Mouse (Mus musculus): ENCODE measurements around the gene Psmd5. TPM values are rescaled to one million over a fixed set of nuclear protein-coding genes. Genes with fewer than 3 reads are reported as not detected.
"Not testable (repeated sequence)": the region's sequence is repeated elsewhere in the genome, so short reads cannot be mapped to it uniquely, and the experiment has no call there.

Psmd5 gene
- polyA plus RNA-seq, 1 experiment from 2014 or later = 129 TPM

DNA sequence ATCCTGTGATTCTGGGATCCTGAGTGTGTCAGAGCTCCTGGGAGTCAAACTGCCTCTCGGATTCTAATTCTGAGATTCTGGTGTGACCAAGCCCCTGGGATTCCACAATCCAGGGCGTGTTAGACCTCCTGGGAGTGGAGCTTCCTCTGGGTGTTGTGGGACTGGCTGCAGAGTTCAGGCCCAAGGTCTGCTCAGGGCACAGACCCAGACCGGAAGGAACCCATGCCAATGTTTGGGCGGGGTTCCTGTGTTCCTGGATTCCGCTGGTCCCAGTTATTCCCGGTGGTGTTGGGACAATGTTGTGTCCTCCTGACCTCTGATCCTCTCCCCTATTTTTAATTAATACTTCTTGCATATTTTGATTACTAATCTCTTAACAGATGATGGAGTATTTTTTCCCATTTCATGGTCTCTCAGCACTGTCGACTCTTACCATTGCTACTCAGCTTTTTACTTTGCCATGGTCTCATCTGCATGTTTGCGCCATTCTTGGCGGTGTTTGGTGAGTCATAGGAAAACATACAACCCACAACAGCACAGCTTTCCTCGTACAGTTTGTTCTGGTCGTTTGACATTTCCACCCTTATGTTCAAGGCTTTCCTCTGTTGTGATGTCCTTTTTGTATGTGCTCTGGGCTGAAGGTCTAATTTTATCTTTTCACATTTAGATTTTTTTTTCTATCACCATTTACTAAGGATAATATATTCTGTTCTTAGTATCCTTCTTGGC lies 31.4 kb downstream of the Psmd5 start:
- Histone ChIP-seq H3K4me3 (ENCODE audit: low read depth, low read length) (no peak overlapping the region), H3K36me3 (ENCODE audit: control insufficient read depth, insufficient read depth, low read length) (no peaks in the 10 kb centered on the region), H3K9ac (ENCODE audit: low read length) (no peak overlapping the region), H3K4me2 (ENCODE audit: low read length) (no peak overlapping the region), H3K27me3 (replicated peaks; ENCODE audit: control insufficient read depth, insufficient read depth, low read length) (no peaks in the 10 kb centered on the region), H3K27ac (ENCODE audit: low read depth, low read length) (no peak overlapping the region), H3K9me3 (replicated peaks; ENCODE audit: control insufficient read depth, low read length) (no peaks in the 10 kb centered on the region), H3K4me1 (ENCODE audit: control insufficient read depth, insufficient read depth, low read length) (no peaks in the 10 kb centered on the region)
- WGBS = 86% methylated on average over 11 of the region's 11 CpGs
- DNase-seq (ENCODE audit: low spot score) (no peak), ATAC-seq (no peak)

DNA sequence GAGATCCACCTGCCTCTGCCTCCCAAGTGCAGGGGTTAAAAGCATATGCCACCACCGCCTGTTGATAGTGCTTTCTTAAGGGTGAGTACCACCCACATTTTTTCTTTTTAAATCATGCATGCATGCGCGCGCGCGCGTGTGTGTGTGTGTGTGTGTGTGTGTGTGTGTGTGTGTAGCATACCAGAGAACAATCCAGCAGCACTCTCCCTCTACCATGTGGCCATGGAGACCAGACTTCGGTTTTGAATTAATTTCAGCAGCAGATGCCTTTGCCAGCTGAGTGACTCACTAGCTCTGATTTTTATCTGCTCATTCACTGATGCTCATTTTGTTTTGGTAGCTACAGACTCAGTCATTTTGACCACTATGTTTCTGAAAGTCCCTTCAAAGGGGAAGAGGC lies 33.1 kb downstream of the Psmd5 start:
- ATAC-seq (no peak), DNase-seq (ENCODE audit: low spot score) (peak; percentile 3)
- Histone ChIP-seq H3K27me3 (replicated peaks; ENCODE audit: control insufficient read depth, insufficient read depth, low read length) (no peaks in the 10 kb centered on the region), H3K27ac (ENCODE audit: low read depth, low read length) (no peak overlapping the region), H3K9me3 (replicated peaks; ENCODE audit: control insufficient read depth, low read length) (no peaks in the 10 kb centered on the region), H3K36me3 (ENCODE audit: control insufficient read depth, insufficient read depth, low read length) (no peaks in the 10 kb centered on the region), H3K4me3 (ENCODE audit: low read depth, low read length) (no peak overlapping the region), H3K9ac (ENCODE audit: low read length) (no peak overlapping the region), H3K4me2 (ENCODE audit: low read length) (no peak overlapping the region), H3K4me1 (ENCODE audit: control insufficient read depth, insufficient read depth, low read length) (no peaks in the 10 kb centered on the region)
- WGBS = 93% methylated on average over 8 of the region's 8 CpGs

DNA sequence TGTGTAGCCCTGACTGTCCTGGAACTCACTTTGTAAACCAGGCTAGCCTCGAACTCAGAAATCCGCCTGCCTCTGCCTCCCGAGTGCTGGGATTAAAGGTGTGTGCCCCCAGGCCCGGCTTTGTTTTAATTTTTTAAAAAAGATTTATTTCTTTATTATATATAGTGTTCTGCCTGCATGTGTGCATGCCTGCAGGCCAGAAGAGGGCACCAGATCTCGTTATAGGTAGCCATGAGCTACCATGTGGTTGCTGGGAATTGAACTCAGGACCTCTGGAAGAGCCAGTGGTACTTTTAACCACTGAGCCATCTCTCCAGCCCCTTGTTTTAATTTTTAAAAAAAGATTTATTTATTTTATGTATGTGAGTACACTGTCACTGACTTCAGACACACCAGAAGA lies 34.6 kb downstream of the Psmd5 start:
- not testable (repeated sequence) for DNase-seq (ENCODE audit: low spot score); H3K9me3 ChIP-seq (replicated peaks; ENCODE audit: control insufficient read depth, low read length); H3K9ac ChIP-seq (ENCODE audit: low read length); H3K4me2 ChIP-seq (ENCODE audit: low read length); ATAC-seq; H3K27ac ChIP-seq (ENCODE audit: low read depth, low read length); H3K4me1 ChIP-seq (ENCODE audit: control insufficient read depth, insufficient read depth, low read length); H3K36me3 ChIP-seq (ENCODE audit: control insufficient read depth, insufficient read depth, low read length); H3K27me3 ChIP-seq (replicated peaks; ENCODE audit: control insufficient read depth, insufficient read depth, low read length); H3K4me3 ChIP-seq (ENCODE audit: low read depth, low read length)
- WGBS = 83% methylated on average over 5 of the region's 5 CpGs

DNA sequence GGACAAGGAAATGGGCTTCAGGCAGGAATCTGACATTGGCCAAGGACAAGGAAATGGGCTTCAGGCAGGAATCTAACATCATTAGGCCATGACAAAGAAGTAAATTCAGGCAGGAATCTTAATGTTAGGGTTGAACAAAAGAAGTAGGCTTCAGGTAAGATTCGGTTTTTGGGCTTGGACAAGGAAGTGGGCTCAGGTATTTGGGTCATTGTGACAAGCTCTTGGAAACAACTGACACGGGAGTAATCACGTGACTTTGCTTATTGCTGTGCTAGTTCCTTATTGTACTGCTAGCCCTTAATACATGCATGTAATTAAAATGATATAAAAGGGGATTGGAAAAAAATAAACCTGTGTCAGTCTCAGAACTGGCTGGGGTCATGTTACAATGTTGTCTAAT lies 39.1 kb downstream of the Psmd5 start:
- Histone ChIP-seq H3K4me2 (ENCODE audit: low read length) (no peak overlapping the region), H3K4me1 (ENCODE audit: control insufficient read depth, insufficient read depth, low read length) (no peaks in the 10 kb centered on the region), H3K9me3 (replicated peaks; ENCODE audit: control insufficient read depth, low read length) (no peaks in the 10 kb centered on the region), H3K4me3 (ENCODE audit: low read depth, low read length) (no peak overlapping the region), H3K27ac (ENCODE audit: low read depth, low read length) (no peak overlapping the region), H3K36me3 (ENCODE audit: control insufficient read depth, insufficient read depth, low read length) (no peaks in the 10 kb centered on the region), H3K9ac (ENCODE audit: low read length) (no peak overlapping the region), H3K27me3 (replicated peaks; ENCODE audit: control insufficient read depth, insufficient read depth, low read length) (no peaks in the 10 kb centered on the region)
- WGBS = 77% methylated on average over 3 of the region's 3 CpGs
- DNase-seq (ENCODE audit: low spot score) (no peak), ATAC-seq (no peak)

DNA sequence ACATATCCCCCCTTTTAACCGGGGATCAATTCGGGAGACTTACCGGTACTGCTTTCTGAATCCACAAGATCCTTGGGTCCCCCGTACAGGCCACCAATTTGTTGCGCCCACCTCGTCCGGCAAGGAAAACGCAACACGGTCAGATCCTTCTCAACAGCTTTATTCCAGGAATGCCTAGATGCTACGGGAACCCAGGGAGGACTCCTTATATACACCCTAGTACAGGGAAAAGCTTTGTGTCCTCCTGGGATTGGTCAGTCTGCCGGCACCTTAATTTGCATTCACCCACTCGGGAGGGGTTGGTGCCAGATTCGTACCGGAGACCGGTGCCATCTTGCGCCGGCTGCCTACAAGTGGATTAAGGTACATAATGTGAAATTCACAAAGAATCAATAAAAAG lies 41.1 kb downstream of the Psmd5 start:
- ATAC-seq (no peak), DNase-seq (ENCODE audit: low spot score) (no peak)
- Histone ChIP-seq H3K27ac (ENCODE audit: low read depth, low read length) (no peak overlapping the region), H3K36me3 (ENCODE audit: control insufficient read depth, insufficient read depth, low read length) (no peaks in the 10 kb centered on the region), H3K4me3 (ENCODE audit: low read depth, low read length) (no peak overlapping the region), H3K27me3 (replicated peaks; ENCODE audit: control insufficient read depth, insufficient read depth, low read length) (0 out of 2 replicates have a peak, but pooled peaks cover 3% of the 10 kb centered on the region), H3K4me2 (ENCODE audit: low read length) (no peak overlapping the region), H3K9ac (ENCODE audit: low read length) (no peak overlapping the region), H3K9me3 (replicated peaks; ENCODE audit: control insufficient read depth, low read length) (0 out of 2 replicates have a peak, but pooled peaks cover 6% of the 10 kb centered on the region), H3K4me1 (ENCODE audit: control insufficient read depth, insufficient read depth, low read length) (no peaks in the 10 kb centered on the region)
- WGBS = 89% methylated on average over 17 of the region's 17 CpGs

DNA sequence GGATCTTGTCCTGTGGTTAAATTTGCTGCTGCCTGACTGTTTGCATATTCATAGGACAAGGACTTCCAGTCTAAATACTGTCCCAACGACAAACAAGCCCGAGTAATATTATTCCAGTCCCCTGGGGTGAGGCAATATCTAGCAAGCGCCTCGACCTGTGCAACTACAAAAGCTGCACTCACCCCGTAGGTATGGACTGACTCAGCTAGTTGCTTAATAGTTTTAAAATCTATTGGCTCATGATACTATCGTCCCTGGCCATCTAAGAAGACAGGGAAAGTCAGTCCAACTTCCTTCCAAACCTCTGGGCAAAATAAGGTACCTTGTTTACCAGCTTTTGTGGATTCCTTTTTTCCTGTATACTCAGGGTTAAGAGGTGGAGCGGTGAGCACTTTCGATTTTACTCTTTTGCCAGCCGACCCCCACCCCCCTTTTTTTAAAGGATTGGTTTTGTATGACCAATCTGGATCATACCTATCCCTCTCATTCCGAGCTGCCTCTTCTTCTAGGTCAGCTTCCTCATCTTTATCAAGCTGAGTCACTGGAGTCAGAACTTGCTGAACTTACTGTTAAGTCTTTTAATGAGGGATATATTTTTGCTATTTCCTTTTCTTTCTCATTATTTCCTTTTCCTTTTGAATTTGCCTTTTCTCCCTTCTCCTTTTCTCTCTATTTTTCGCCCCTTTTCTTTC lies 41.9 kb downstream of the Psmd5 start, which contains the start of gene Gm34653:
Gene Gm34653 (plus strand): TSS at position 242 of the 692 bp plus-strand sequence.
- DNase-seq (ENCODE audit: low spot score); H3K9me3 ChIP-seq (replicated peaks; ENCODE audit: control insufficient read depth, low read length); H3K9ac ChIP-seq (ENCODE audit: low read length); H3K4me2 ChIP-seq (ENCODE audit: low read length); H3K4me3 ChIP-seq (ENCODE audit: low read depth, low read length); H3K27me3 ChIP-seq (replicated peaks; ENCODE audit: control insufficient read depth, insufficient read depth, low read length); H3K36me3 ChIP-seq (ENCODE audit: control insufficient read depth, insufficient read depth, low read length); H3K4me1 ChIP-seq (ENCODE audit: control insufficient read depth, insufficient read depth, low read length); ATAC-seq; H3K27ac ChIP-seq (ENCODE audit: low read depth, low read length): not testable (repeated sequence)
- WGBS = 74% methylated on average over 11 of the region's 11 CpGs

DNA sequence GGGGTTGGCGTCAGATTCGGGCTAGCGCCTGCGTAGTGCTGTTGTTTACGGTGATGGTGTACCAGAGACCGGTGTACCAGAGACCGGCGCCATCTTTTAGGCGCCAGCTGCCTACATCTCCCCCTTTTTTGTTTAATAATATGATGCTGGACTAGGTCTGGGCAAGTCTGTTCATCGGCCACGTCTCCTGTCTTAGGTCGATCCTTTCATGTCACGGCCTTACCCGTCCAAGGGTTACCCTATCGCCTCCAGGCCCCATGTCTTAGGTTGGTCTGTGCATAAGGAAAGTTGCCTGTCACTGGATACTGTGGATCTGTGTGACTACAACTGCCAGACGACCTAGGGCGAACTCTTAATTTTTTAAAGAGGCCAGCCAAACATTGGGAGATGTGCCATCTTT lies 44.7 kb downstream of the Psmd5 start:
- DNase-seq (ENCODE audit: low spot score); ATAC-seq: not testable (repeated sequence)

DNA sequence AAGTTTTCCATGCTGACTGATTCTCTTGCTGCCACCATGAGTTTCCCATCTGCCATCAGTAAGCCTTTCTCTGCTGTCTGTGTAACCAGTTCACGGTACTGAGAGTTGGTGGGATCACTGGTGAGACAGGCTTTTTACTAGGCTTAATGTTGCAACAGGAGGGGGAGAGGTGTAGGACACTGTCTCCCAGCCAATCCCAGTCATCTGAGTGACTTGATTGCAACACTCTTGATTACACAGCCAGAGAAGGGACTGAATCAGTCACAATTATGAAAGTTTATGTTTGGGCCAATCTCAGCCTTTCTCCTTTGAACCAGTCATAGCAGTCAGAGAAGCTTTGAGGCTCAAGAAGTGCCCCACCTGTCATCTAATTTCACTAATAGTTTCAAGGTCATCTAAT lies 46.7 kb downstream of the Psmd5 start:
- H3K27ac ChIP-seq (ENCODE audit: low read depth, low read length) = no peak overlapping the region
- 91% methylated on average over 1 of the region's 1 CpGs for WGBS
- no peak for ATAC-seq

More for the DNA sequence above, 44.7 kb downstream of the Psmd5 start:
- not testable (repeated sequence) for H3K4me2 ChIP-seq (ENCODE audit: low read length); H3K27me3 ChIP-seq (replicated peaks; ENCODE audit: control insufficient read depth, insufficient read depth, low read length); H3K4me3 ChIP-seq (ENCODE audit: low read depth, low read length); H3K9ac ChIP-seq (ENCODE audit: low read length); H3K9me3 ChIP-seq (replicated peaks; ENCODE audit: control insufficient read depth, low read length); H3K36me3 ChIP-seq (ENCODE audit: control insufficient read depth, insufficient read depth, low read length); H3K4me1 ChIP-seq (ENCODE audit: control insufficient read depth, insufficient read depth, low read length); H3K27ac ChIP-seq (ENCODE audit: low read depth, low read length)
- 98% methylated on average over 17 of the region's 17 CpGs for WGBS

DNA sequence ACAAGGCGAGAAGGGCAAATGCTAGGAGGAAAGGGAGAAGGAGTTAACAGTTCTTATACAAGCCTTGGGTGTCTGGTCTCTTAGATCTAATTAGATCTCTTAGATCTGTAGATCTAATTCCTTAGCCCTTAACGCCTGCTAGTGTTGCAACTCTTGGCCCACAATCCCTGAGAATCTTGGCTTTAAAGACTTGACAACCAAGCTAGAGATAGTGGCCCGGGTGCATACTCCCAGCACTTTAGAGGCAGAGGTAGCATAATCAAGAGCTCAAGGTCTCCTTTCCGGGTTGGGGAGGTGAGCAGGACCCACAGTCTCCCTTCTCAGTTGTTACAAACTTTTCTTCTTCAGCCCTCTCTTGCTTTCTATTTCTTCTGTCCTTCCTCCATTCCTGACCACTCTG lies 47.2 kb downstream of the Psmd5 start:
- no peak for DNase-seq (ENCODE audit: low spot score)

More for the DNA sequence above, 46.7 kb downstream of the Psmd5 start:
- Histone ChIP-seq H3K4me1 (ENCODE audit: control insufficient read depth, insufficient read depth, low read length) (peaks cover 3% of the 10 kb centered on the region; the same call in 1 of the 2 replicates), H3K4me2 (ENCODE audit: low read length) (no peak overlapping the region), H3K9me3 (replicated peaks; ENCODE audit: control insufficient read depth, low read length) (0 out of 2 replicates have a peak, but pooled peaks cover 6% of the 10 kb centered on the region), H3K4me3 (ENCODE audit: low read depth, low read length) (no peak overlapping the region), H3K9ac (ENCODE audit: low read length) (no peak overlapping the region), H3K36me3 (ENCODE audit: control insufficient read depth, insufficient read depth, low read length) (no peaks in the 10 kb centered on the region), H3K27me3 (replicated peaks; ENCODE audit: control insufficient read depth, insufficient read depth, low read length) (0 out of 2 replicates have a peak, but pooled peaks cover 3% of the 10 kb centered on the region)
- DNase-seq (ENCODE audit: low spot score) = no peak

More for the DNA sequence above, 47.2 kb downstream of the Psmd5 start:
- H3K9ac ChIP-seq (ENCODE audit: low read length) = no peak overlapping the region
- 0 out of 2 replicates have a peak, but pooled peaks cover 6% of the 10 kb centered on the region for H3K9me3 ChIP-seq (replicated peaks; ENCODE audit: control insufficient read depth, low read length)
- ATAC-seq = no peak
- no peak overlapping the region for H3K4me3 ChIP-seq (ENCODE audit: low read depth, low read length)
- no peak overlapping the region for H3K27ac ChIP-seq (ENCODE audit: low read depth, low read length)
- H3K27me3 ChIP-seq (replicated peaks; ENCODE audit: control insufficient read depth, insufficient read depth, low read length) = 0 out of 2 replicates have a peak, but pooled peaks cover 3% of the 10 kb centered on the region
- no peak overlapping the region for H3K4me2 ChIP-seq (ENCODE audit: low read length)
- H3K4me1 ChIP-seq (ENCODE audit: control insufficient read depth, insufficient read depth, low read length) = peaks cover 3% of the 10 kb centered on the region; the same call in 1 of the 2 replicates
- peaks cover 2% of the 10 kb centered on the region; the same call in 1 of the 2 replicates for H3K36me3 ChIP-seq (ENCODE audit: control insufficient read depth, insufficient read depth, low read length)
- 97% methylated on average over 4 of the region's 4 CpGs for WGBS
